Mouse (Mus musculus) E14TG2a.4 (cell line): ENCODE measurements around the gene Wipi2.

Source experiments
- CTCF ChIP-seq: conservative IDR thresholded peaks from 2 replicates; pipeline ENCODE4 v1.5.1; 2014; ENCODE audit warnings: low read length
- NANOG ChIP-seq: IDR thresholded peaks from 2 replicates; pipeline ENCODE4 v1.6.1; 2014; ENCODE audit warnings: borderline replicate concordance, low read length, mixed read lengths
- POU5F1 ChIP-seq: IDR thresholded peaks from 2 replicates; pipeline ENCODE4 v1.6.1; 2014; ENCODE audit warnings: low read length, borderline replicate concordance

DNA sequence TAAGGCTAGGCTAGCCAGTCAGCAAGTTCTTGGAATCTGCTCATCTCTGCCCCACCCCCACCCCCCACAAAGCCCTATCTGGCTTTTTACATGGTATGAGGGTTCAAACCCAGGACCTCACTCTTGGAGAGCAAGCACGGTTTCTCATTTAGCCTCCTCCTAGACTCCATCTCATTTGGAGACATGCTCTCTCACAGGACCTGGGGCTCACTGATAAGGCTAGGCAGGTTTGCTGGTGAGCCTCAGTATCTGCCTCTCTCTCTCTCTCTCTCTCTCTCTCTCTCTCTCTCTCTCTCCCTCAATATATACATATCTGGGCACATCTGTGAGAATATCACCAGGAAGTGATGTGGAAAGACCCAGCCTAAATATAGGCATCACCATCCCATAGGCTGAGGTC, 51.6 kb downstream of the Wipi2 start:
- TF ChIP-seq CTCF (no peak), NANOG (no peak), POU5F1 (no peak)
